Mouse (Mus musculus) stomach, postnatal 0 days (tissue): ENCODE data around the gene Cdon.

Experiments
- CTCF ChIP-seq: IDR thresholded peaks from 2 replicates; pipeline ENCODE4 v1.5.1; 2016; ENCODE audit warnings: antibody characterized with exemption, low read depth, mild to moderate bottlenecking, moderate library complexity
- EP300 ChIP-seq: optimal IDR thresholded peaks from 2 replicates; pipeline ENCODE3; 2016; ENCODE audit warnings: antibody characterized with exemption

DNA sequence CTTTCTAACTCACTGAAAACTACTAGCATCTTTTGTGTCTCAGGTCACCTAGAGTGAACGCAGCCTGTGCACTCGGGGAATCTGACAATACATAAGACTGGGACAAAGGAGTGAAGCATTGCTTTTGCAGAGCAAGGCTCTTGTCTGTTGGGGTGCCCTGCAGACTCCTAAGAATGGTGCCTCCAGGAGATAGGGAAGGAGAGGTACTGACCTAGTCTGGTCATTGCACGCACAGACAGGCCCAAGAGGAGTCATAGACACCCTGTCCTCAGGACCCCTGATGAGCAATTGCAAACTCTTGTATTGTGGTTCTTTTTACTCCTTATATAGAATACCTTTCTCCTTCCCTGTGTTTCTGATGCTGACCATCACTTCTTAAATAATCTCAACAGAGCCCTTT, 13.4 kb downstream of the Cdon start:
- TF ChIP-seq EP300: no peak
- no peak for TF ChIP-seq CTCF
